Mouse (Mus musculus) hindbrain, postnatal 0 days (tissue): ENCODE data around the gene Tesmin. TPM values are rescaled to one million over a fixed set of nuclear protein-coding genes. Genes with fewer than 3 reads are reported as not detected.

Experiments
- ATAC-seq: fragments of 200-750 bp; cut with Nextera tagmentation; 2 replicates; pipeline ENCODE4 v1.8.0; 2017; ENCODE audit warnings: mild to moderate bottlenecking, moderate TSS enrichment, moderate library complexity
- DNase-seq: peaks from one replicate; pipeline ENCODE4 v3.0.0-alpha.2; 2015; ENCODE audit warnings: low spot score
- H3K27ac ChIP-seq: fragments of 300-500 bp; sonication (generic); 2 replicates; pipeline ENCODE4 v1.5.1; 2014; ENCODE audit warnings: mild to moderate bottlenecking
- H3K27me3 ChIP-seq: fragments of 300-500 bp; sonication (generic); 2 replicates; pipeline ENCODE4 v1.6.1; 2014; ENCODE audit warnings: low read length, mixed read lengths; ENCODE audit not compliant: insufficient read depth
- H3K36me3 ChIP-seq: fragments of 300-500 bp; sonication (generic); 2 replicates; pipeline ENCODE4 v1.6.1; 2014; ENCODE audit warnings: low read length, mixed read lengths; ENCODE audit not compliant: insufficient read depth
- H3K4me1 ChIP-seq: fragments of 300-500 bp; sonication (generic); 2 replicates; pipeline ENCODE4 v1.6.1; 2014; ENCODE audit warnings: antibody characterized with exemption, low read length, mixed read lengths; ENCODE audit not compliant: insufficient read depth
- H3K4me2 ChIP-seq: fragments of 300-500 bp; sonication (generic); 2 replicates; pipeline ENCODE4 v1.6.1; 2014; ENCODE audit warnings: low read depth, mild to moderate bottlenecking, low read length, moderate library complexity, mixed read lengths
- H3K4me3 ChIP-seq: fragments of 300-500 bp; sonication (generic); 2 replicates; pipeline ENCODE4 v1.5.1; 2014; ENCODE audit warnings: low read length
- H3K9ac ChIP-seq: fragments of 300-500 bp; sonication (generic); replicated peaks from 2 replicates; pipeline ENCODE4 v1.6.1; 2014; ENCODE audit warnings: mild to moderate bottlenecking, low read length, moderate library complexity, mixed read lengths
- H3K9me3 ChIP-seq: fragments of 300-500 bp; sonication (generic); 2 replicates; pipeline ENCODE4 v1.6.1; 2016; ENCODE audit warnings: low read length, mixed read lengths
- CTCF ChIP-seq: IDR thresholded peaks from 2 replicates; pipeline ENCODE4 v1.5.1; 2016; ENCODE audit warnings: antibody characterized with exemption, control low read depth, low read depth
- WGBS: fragments of 180-500 bp; shearing (Covaris S2); extraction: QIAGEN DNeasy Blood & Tissue Kit; methylation state at CpG from one replicate; pipeline ENCODE4 v1.1.7; 2014; 5-methylcytosine and 5-hydroxymethylcytosine counted together
- polyA plus RNA-seq: library from polyadenylated mRNA; unstranded; fragments of >200 nt; fragmentation: Nextera tagmentation; extraction: Ambion mirVana; gene quantifications from 2 replicates; pipeline ENCODE4 v1.2.1, GENCODE M21; 2015
- total RNA-seq: library from RNA; depleted of rRNA; stranded (reverse); fragments of >200 nt; gene quantifications from 2 replicates; pipeline ENCODE4 v1.2.3, GENCODE M21; 2014

Gene Tesmin
- total and polyA plus RNA-seq, 2 experiments from 2014 or later = 1.1 to 1.3 TPM

GRCm38 (mm10) chr19:3402390-3402789, 13.7 kb downstream of the Tesmin start:
- DNase-seq = peak; percentile 24
- Histone ChIP-seq H3K27ac (no peak overlapping the region), H3K9ac (no peak overlapping the region), H3K27me3 (no peaks in the 10 kb centered on the region), H3K4me3 (no peak overlapping the region), H3K4me1 (no peaks in the 10 kb centered on the region), H3K4me2 (no peak overlapping the region), H3K36me3 (no peaks in the 10 kb centered on the region), H3K9me3 (no peaks in the 10 kb centered on the region)
- ATAC-seq = no peak
- no peak for TF ChIP-seq CTCF
- 61% methylated on average over 6 of the region's 6 CpGs for WGBS

- DNase-seq = no peak
- no peak overlapping the region for H3K4me3 ChIP-seq
- H3K9ac ChIP-seq = no peak overlapping the region
- no peaks in the 10 kb centered on the region for H3K4me1 ChIP-seq
- no peaks in the 10 kb centered on the region for H3K27me3 ChIP-seq
- no peaks in the 10 kb centered on the region for H3K36me3 ChIP-seq
- 0 out of 2 replicates have a peak, but pooled peaks have one; percentile 12 for TF ChIP-seq CTCF
- no peak for ATAC-seq
- H3K27ac ChIP-seq = no peak overlapping the region
- H3K9me3 ChIP-seq = no peaks in the 10 kb centered on the region
- no peak overlapping the region for H3K4me2 ChIP-seq
- WGBS = 84% methylated on average over 7 of the region's 7 CpGs
Measured at GRCm38 (mm10) chr19:3404030-3404429, 15.4 kb downstream of the Tesmin start.

- Histone ChIP-seq H3K27ac (no peak overlapping the region), H3K36me3 (no peaks in the 10 kb centered on the region), H3K4me3 (no peak overlapping the region), H3K9me3 (no peaks in the 10 kb centered on the region), H3K4me1 (no peaks in the 10 kb centered on the region), H3K27me3 (no peaks in the 10 kb centered on the region), H3K9ac (no peak overlapping the region), H3K4me2 (no peak overlapping the region)
- TF ChIP-seq CTCF = no peak
- DNase-seq = no peak
- WGBS = 54% methylated on average over 1 of the region's 1 CpGs
- no peak for ATAC-seq
Measured at GRCm38 (mm10) chr19:3405531-3406281, 17.0 kb downstream of the Tesmin start.

- Histone ChIP-seq H3K4me2 (peak within 1 kb of the TSS; percentile 53), H3K9me3 (no peaks in the 10 kb centered on the region), H3K27ac (no peak within 1 kb of the TSS), H3K4me3 (peak within 1 kb of the TSS; percentile 23; the same call in 1 of the 2 replicates), H3K36me3 (no peaks in the 10 kb centered on the region), H3K27me3 (0 out of 2 replicates have a peak, but pooled peaks cover 16% of the 10 kb centered on the region), H3K9ac (peak within 1 kb of the TSS; percentile 33; the same call in 1 of the 2 replicates), H3K4me1 (0 out of 2 replicates have a peak, but pooled peaks cover 6% of the 10 kb centered on the region)
- peak; percentile 32 for DNase-seq
- 5% methylated on average over 31 of the region's 37 CpGs for WGBS
- TF ChIP-seq CTCF = no peak
- 0 out of 2 replicates have a peak, but pooled peaks have one; percentile 41 for ATAC-seq
Measured at GRCm38 (mm10) chr19:3414268-3414733, 25.6 kb downstream of the Tesmin start, which contains the start of gene Gal. Gene Gal, minus strand, starts transcription at chr19:3414544.

GRCm38 (mm10) chr19:3419251-3419650, 30.6 kb downstream of the Tesmin start:
- no peak for TF ChIP-seq CTCF
- 0 out of 2 replicates have a peak, but pooled peaks cover 3% of the 10 kb centered on the region for H3K4me1 ChIP-seq
- ATAC-seq (peak; percentile 54; the same call in 1 of the 2 replicates), DNase-seq (no peak)
- WGBS = 44% methylated on average over 5 of the region's 5 CpGs
- H3K4me3 ChIP-seq = no peak overlapping the region
- no peaks in the 10 kb centered on the region for H3K36me3 ChIP-seq
- no peaks in the 10 kb centered on the region for H3K9me3 ChIP-seq
- H3K9ac ChIP-seq = no peak overlapping the region
- H3K27ac ChIP-seq = no peak overlapping the region
- no peak overlapping the region for H3K4me2 ChIP-seq
- no peaks in the 10 kb centered on the region for H3K27me3 ChIP-seq

GRCm38 (mm10) chr19:3422488-3422887, 33.8 kb downstream of the Tesmin start:
- 21% methylated on average over 6 of the region's 6 CpGs for WGBS
- Histone ChIP-seq H3K4me1 (no peaks in the 10 kb centered on the region), H3K9me3 (no peaks in the 10 kb centered on the region), H3K27me3 (no peaks in the 10 kb centered on the region), H3K27ac (no peak overlapping the region), H3K4me3 (no peak overlapping the region), H3K4me2 (no peak overlapping the region), H3K36me3 (no peaks in the 10 kb centered on the region), H3K9ac (no peak overlapping the region)
- TF ChIP-seq CTCF = no peak
- no peak for ATAC-seq
- no peak for DNase-seq

GRCm38 (mm10) chr19:3422981-3423380, 34.3 kb downstream of the Tesmin start:
- Histone ChIP-seq H3K27me3 (no peaks in the 10 kb centered on the region), H3K36me3 (no peaks in the 10 kb centered on the region), H3K9me3 (no peaks in the 10 kb centered on the region), H3K4me3 (no peak overlapping the region), H3K4me1 (no peaks in the 10 kb centered on the region), H3K4me2 (no peak overlapping the region), H3K27ac (no peak overlapping the region), H3K9ac (no peak overlapping the region)
- no peak for TF ChIP-seq CTCF
- DNase-seq (no peak), ATAC-seq (no peak)
- WGBS = 56% methylated on average over 4 of the region's 4 CpGs
